Mouse (Mus musculus) c-Kit-positive CD71-negative TER-119-negative erythroid progenitor cells, embryonic 14.5 days (primary cell): Measurements from ENCODE around the gene Gm20388.
A peak's percentile ranks its signal among the peaks of the same experiment; 100 is the strongest.
"Not testable (repeated sequence)": the region's sequence is repeated elsewhere in the genome, so short reads cannot be mapped to it uniquely, and the experiment has no call there.

Source experiments
- DNase-seq: peaks from one replicate; pipeline ENCODE4 v3.0.0-alpha.2; 2013; ENCODE audit warnings: low read depth

Gene Gm20388

GRCm38 (mm10) chr8:123442351-123442750, 3531.7 kb downstream of the Gm20388 start:
- DNase-seq, result no peak

GRCm38 (mm10) chr8:123442871-123443575, 3532.4 kb downstream of the Gm20388 start:
- peak; percentile 84 for DNase-seq

- DNase-seq, result no peak
These were observed 3532.9 kb downstream of the Gm20388 start for GRCm38 (mm10) chr8:123443576-123443921.

GRCm38 (mm10) chr8:123444131-123444530, 3533.5 kb downstream of the Gm20388 start:
- no peak for DNase-seq

- no peak for DNase-seq
These were observed 3535.3 kb downstream of the Gm20388 start for GRCm38 (mm10) chr8:123445981-123446380.

GRCm38 (mm10) chr8:123446799-123447198, 3536.2 kb downstream of the Gm20388 start:
- DNase-seq, result no peak

GRCm38 (mm10) chr8:123450783-123451182, 3540.1 kb downstream of the Gm20388 start:
- no peak for DNase-seq

GRCm38 (mm10) chr8:123451747-123452146, 3541.1 kb downstream of the Gm20388 start:
- DNase-seq, result not testable (repeated sequence)

GRCm38 (mm10) chr8:123452149-123452548, 3541.5 kb downstream of the Gm20388 start:
- no peak for DNase-seq

- no peak for DNase-seq
These were observed 3542.7 kb downstream of the Gm20388 start for GRCm38 (mm10) chr8:123453291-123453690.

GRCm38 (mm10) chr8:123453951-123454350, 3543.3 kb downstream of the Gm20388 start:
- no peak for DNase-seq

GRCm38 (mm10) chr8:123454559-123454958, 3543.9 kb downstream of the Gm20388 start:
- DNase-seq, result no peak

- no peak for DNase-seq
These were observed 3553.0 kb downstream of the Gm20388 start for GRCm38 (mm10) chr8:123463651-123464050.

GRCm38 (mm10) chr8:123467476-123467875, 3556.8 kb downstream of the Gm20388 start:
- DNase-seq, result no peak

GRCm38 (mm10) chr8:123472991-123473390, 3562.3 kb downstream of the Gm20388 start:
- not testable (repeated sequence) for DNase-seq

- not testable (repeated sequence) for DNase-seq
These were observed 3563.9 kb downstream of the Gm20388 start for GRCm38 (mm10) chr8:123474549-123474948.

GRCm38 (mm10) chr8:123476911-123477736, 3566.5 kb downstream of the Gm20388 start:
- DNase-seq, result no peak

GRCm38 (mm10) chr8:123477737-123478258, 3567.2 kb downstream of the Gm20388 start, which contains the start of gene Afg3l1:
Gene Afg3l1, plus strand, starts transcription at chr8:123477903.
- DNase-seq, result peak; percentile 80

GRCm38 (mm10) chr8:123478456-123479218, 3568.0 kb downstream of the Gm20388 start:
- DNase-seq, result peak; percentile 26

GRCm38 (mm10) chr8:123482627-123483026, 3572.0 kb downstream of the Gm20388 start:
- no peak for DNase-seq

GRCm38 (mm10) chr8:123491280-123492075, 3580.8 kb downstream of the Gm20388 start:
- no peak for DNase-seq
